Mouse (Mus musculus): ENCODE results near the gene Irak2. TPM values are rescaled to one million over a fixed set of nuclear protein-coding genes. Genes with fewer than 3 reads are reported as not detected.

Gene Irak2
- polyA plus RNA-seq, 1 experiment from 2014 or later: 2.6 TPM

DNA sequence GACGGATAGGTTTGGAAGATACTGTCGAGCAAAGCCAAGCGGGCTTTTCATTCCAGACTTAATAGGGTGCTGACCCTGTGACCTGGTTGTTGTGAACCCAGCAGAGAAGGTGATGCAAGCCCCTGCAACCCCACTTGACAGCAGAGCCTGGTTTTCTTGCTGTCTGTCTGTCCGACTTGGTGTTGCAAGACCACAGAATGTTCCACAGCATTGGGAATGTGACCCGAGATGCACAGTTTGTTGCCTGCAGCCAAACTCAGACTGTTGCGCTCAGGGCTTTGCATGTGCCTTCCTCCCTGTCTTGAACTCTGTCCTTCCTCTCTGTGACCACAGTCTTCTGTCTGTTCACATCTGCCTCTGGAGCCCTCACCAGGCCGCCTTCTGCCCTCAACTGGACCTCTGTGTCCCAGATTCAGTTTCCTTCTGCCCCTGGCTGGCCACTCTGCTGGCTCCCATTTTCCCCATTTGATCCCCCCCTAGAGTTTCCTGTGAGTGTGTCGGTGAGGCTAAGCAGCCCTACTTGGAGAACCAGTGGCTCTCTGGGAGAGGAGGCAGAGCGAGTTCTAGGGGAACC lies 41.8 kb downstream of the Irak2 start:
- Histone ChIP-seq H3K4me2 (ENCODE audit: low read depth) (no peak overlapping the region), H3K9me3 (ENCODE audit: control insufficient read depth, low read length) (no peaks in the 10 kb centered on the region), H3K4me1 (ENCODE audit: control insufficient read depth, insufficient read depth, low read length) (no peaks in the 10 kb centered on the region), H3K27me3 (ENCODE audit: control insufficient read depth, insufficient read depth, low read length) (no peaks in the 10 kb centered on the region), H3K27ac (ENCODE audit: low read depth, low read length) (no peak overlapping the region), H3K4me3 (ENCODE audit: low read depth, low read length) (no peak overlapping the region), H3K9ac (ENCODE audit: low read length) (no peak overlapping the region), H3K36me3 (ENCODE audit: control insufficient read depth, insufficient read depth, low read length) (no peaks in the 10 kb centered on the region)
- DNase-seq (ENCODE audit: low spot score): no peak
- ATAC-seq (ENCODE audit: insufficient read depth, low FRiP score, low TSS enrichment): no peak
- 87% methylated on average over 9 of the region's 9 CpGs for WGBS

DNA sequence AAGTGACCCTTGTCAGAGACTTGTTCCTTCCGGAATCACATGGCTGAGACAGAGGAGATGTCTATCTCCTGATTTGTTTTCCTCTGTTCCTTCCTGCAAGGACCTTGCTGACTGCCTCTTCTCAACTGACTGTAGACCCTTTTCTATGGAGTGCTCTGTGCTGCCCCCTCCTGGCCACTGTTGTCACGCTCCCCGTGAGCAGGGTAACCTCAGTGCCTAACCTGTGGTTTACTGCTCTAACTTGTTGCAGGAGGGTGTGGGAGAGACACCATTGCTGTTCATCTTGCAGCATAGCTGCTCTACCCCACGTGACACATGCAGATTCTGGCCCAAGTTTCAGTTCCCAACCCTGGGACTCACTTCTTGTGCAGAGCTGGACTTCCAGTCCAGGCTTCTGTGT lies 43.0 kb downstream of the Irak2 start:
- no peaks in the 10 kb centered on the region for H3K9me3 ChIP-seq (ENCODE audit: control insufficient read depth, low read length)

DNA sequence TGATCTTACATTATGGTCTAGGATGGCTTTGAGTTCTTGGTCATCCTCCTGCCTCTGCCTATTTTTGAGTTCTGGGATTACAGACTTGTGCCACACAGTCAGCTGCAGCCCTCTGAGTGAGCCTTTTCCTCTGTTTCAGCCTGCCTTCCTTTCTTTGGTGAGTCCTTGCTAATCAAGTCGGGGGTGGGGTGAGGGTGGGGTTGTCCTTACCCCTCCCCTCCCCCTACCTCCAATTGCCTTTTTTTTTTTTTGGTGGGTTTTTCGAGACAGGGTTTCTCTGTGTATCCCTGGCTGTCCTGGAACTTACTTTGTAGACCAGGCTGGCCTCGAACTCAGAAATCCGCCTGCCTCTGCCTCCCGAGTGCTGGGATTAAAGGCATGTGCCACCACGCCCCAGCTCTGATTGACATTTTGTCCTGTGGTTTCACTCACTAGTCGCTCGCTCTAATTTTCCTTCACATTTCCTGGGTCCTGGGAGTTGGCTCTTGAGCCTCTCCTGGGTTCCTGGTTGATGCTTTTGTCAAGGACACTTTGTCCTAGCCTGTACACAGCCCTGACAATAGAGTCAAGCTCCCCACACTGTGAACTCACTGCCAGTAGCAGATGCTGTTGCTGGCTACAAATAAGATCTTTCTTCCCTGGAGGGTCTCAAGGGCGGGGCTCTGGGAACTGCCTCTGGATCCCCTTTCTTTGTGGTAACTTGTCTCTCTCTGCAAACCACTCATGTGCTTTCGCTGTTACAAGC lies 45.0 kb downstream of the Irak2 start:
- ATAC-seq (ENCODE audit: insufficient read depth, low FRiP score, low TSS enrichment): no peak
- H3K27me3 ChIP-seq (ENCODE audit: control insufficient read depth, insufficient read depth, low read length): no peaks in the 10 kb centered on the region
- H3K4me2 ChIP-seq (ENCODE audit: low read depth): no peak overlapping the region
- 85% methylated on average over 10 of the region's 10 CpGs for WGBS
- H3K9ac ChIP-seq (ENCODE audit: low read length): no peak overlapping the region
- no peak for DNase-seq (ENCODE audit: low spot score)
- H3K9me3 ChIP-seq (ENCODE audit: control insufficient read depth, low read length): no peaks in the 10 kb centered on the region
- H3K4me1 ChIP-seq (ENCODE audit: control insufficient read depth, insufficient read depth, low read length): no peaks in the 10 kb centered on the region
- no peaks in the 10 kb centered on the region for H3K36me3 ChIP-seq (ENCODE audit: control insufficient read depth, insufficient read depth, low read length)
- H3K27ac ChIP-seq (ENCODE audit: low read depth, low read length): no peak overlapping the region
- no peak overlapping the region for H3K4me3 ChIP-seq (ENCODE audit: low read depth, low read length)

More for the DNA sequence above, 43.0 kb downstream of the Irak2 start:
- ATAC-seq (ENCODE audit: insufficient read depth, low FRiP score, low TSS enrichment): no peak
- H3K4me2 ChIP-seq (ENCODE audit: low read depth): no peak overlapping the region
- DNase-seq (ENCODE audit: low spot score): peak; percentile 79
- 24% methylated on average over 4 of the region's 4 CpGs for WGBS
- H3K9ac ChIP-seq (ENCODE audit: low read length): no peak overlapping the region
- no peaks in the 10 kb centered on the region for H3K27me3 ChIP-seq (ENCODE audit: control insufficient read depth, insufficient read depth, low read length)
- H3K36me3 ChIP-seq (ENCODE audit: control insufficient read depth, insufficient read depth, low read length): no peaks in the 10 kb centered on the region
- no peaks in the 10 kb centered on the region for H3K4me1 ChIP-seq (ENCODE audit: control insufficient read depth, insufficient read depth, low read length)
- no peak overlapping the region for H3K4me3 ChIP-seq (ENCODE audit: low read depth, low read length)
- no peak overlapping the region for H3K27ac ChIP-seq (ENCODE audit: low read depth, low read length)

DNA sequence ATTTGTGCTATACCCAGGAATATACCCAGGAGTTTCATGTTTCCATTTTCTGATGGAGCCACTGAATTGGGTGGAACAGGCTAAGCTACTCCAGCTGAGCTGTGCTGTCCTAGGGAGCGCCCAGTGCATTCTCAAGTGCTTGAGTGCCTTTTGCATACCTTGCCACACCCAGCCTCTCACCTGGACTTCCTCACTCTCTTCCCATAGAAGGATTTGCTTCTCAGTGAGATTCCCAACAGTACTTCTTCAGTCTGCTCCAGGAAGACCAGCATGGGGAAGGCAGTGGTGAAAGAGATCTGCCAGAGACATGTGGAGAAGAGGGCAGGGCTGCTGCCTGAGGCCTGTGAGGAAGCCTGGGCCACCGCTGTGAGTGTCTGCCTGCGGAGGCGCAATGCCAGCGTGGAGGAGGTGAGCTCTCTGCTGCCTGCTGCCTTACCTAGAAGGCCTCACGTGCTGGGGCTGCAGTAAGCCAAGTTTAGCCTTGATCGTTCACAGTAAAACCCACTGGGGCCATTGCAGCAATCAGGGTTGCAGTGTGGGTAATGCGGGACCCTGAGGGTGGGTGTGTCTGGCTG lies 48.4 kb downstream of the Irak2 start:
- WGBS: 54% methylated on average over 8 of the region's 8 CpGs

DNA sequence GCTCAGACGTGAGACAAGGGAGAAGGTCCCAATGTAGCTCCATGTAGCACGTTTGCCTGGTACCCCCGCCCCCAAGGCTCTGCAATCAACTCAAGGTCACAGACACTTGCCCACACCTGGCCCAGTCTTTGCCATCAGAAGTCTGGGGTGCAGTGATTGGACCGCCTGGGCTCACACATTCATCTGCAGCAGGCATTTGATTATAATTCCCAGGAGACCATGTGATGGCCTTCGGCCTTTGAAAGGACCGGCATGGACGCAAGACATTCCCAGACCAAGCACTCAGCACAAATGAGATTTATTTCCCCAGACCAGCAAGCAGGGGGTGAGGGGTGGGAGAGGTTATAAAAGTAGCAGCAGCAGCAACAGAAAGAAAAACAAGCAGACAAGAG lies 51.7 kb downstream of the Irak2 start:
- no peak overlapping the region for H3K9ac ChIP-seq (ENCODE audit: low read length)

More for the DNA sequence above, 48.4 kb downstream of the Irak2 start:
- no peak overlapping the region for H3K9ac ChIP-seq (ENCODE audit: low read length)
- H3K27me3 ChIP-seq (ENCODE audit: control insufficient read depth, insufficient read depth, low read length): no peaks in the 10 kb centered on the region
- no peak overlapping the region for H3K4me3 ChIP-seq (ENCODE audit: low read depth, low read length)
- no peak overlapping the region for H3K27ac ChIP-seq (ENCODE audit: low read depth, low read length)
- H3K36me3 ChIP-seq (ENCODE audit: control insufficient read depth, insufficient read depth, low read length): no peaks in the 10 kb centered on the region
- no peak for ATAC-seq (ENCODE audit: insufficient read depth, low FRiP score, low TSS enrichment)
- H3K4me2 ChIP-seq (ENCODE audit: low read depth): no peak overlapping the region
- peaks cover 16% of the 10 kb centered on the region for H3K4me1 ChIP-seq (ENCODE audit: control insufficient read depth, insufficient read depth, low read length)
- DNase-seq (ENCODE audit: low spot score): no peak
- no peaks in the 10 kb centered on the region for H3K9me3 ChIP-seq (ENCODE audit: control insufficient read depth, low read length)

DNA sequence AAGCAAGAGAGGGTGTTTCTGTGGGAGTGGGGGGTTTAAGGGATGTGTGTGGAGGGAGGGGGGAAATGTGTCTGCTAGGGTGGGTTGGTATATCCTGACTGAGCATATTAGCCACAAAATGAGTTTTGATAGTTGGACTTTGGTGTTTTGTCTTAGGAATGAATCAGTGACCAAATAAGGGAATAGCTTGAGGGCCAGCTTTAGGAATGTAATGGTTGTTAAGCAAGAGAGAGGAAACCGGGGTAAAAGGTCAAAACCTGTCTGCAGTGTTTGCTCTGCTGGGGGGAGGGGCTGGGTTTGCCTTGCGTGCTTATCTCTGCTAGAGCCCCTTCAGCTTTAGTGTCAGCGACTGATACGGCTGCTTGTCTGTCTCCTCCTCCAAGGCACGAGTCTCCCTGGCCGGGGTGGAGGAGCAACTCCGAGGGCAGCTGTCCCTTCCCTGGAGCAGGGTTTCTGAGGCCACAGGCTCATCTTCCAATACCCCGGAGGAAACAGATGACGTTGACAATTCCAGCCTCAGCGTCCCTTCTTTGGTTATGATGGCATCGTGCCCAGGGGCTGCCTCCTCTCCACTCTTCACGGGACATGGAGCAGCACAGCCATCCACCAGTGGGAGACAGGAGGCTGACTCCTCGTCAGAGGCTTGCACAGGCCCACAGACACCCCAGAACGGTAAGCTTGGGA lies 52.3 kb downstream of the Irak2 start:
- H3K27ac ChIP-seq (ENCODE audit: low read depth, low read length): peak overlapping the region; percentile 86
- 8% methylated on average over 14 of the region's 14 CpGs for WGBS
- peak overlapping the region; percentile 18 for H3K9ac ChIP-seq (ENCODE audit: low read length)
- H3K36me3 ChIP-seq (ENCODE audit: control insufficient read depth, insufficient read depth, low read length): no peaks in the 10 kb centered on the region
- no peak overlapping the region for H3K4me3 ChIP-seq (ENCODE audit: low read depth, low read length)
- H3K4me1 ChIP-seq (ENCODE audit: control insufficient read depth, insufficient read depth, low read length): peaks cover 16% of the 10 kb centered on the region
- no peaks in the 10 kb centered on the region for H3K9me3 ChIP-seq (ENCODE audit: control insufficient read depth, low read length)
- ATAC-seq (ENCODE audit: insufficient read depth, low FRiP score, low TSS enrichment) (no peak), DNase-seq (ENCODE audit: low spot score) (peak; percentile 61)
- peak overlapping the region; percentile 39 for H3K4me2 ChIP-seq (ENCODE audit: low read depth)
- no peaks in the 10 kb centered on the region for H3K27me3 ChIP-seq (ENCODE audit: control insufficient read depth, insufficient read depth, low read length)

More for the DNA sequence above, 51.7 kb downstream of the Irak2 start:
- Histone ChIP-seq H3K4me1 (ENCODE audit: control insufficient read depth, insufficient read depth, low read length) (peaks cover 16% of the 10 kb centered on the region), H3K36me3 (ENCODE audit: control insufficient read depth, insufficient read depth, low read length) (no peaks in the 10 kb centered on the region), H3K4me2 (ENCODE audit: low read depth) (peak overlapping the region; percentile 10; the same call in 1 of the 2 replicates), H3K27me3 (ENCODE audit: control insufficient read depth, insufficient read depth, low read length) (no peaks in the 10 kb centered on the region), H3K4me3 (ENCODE audit: low read depth, low read length) (no peak overlapping the region), H3K27ac (ENCODE audit: low read depth, low read length) (peak overlapping the region; percentile 86), H3K9me3 (ENCODE audit: control insufficient read depth, low read length) (no peaks in the 10 kb centered on the region)
- DNase-seq (ENCODE audit: low spot score): peak; percentile 53
- no peak; the same call in 1 of the 2 replicates for ATAC-seq (ENCODE audit: insufficient read depth, low FRiP score, low TSS enrichment)
- 7% methylated on average over 7 of the region's 7 CpGs for WGBS

DNA sequence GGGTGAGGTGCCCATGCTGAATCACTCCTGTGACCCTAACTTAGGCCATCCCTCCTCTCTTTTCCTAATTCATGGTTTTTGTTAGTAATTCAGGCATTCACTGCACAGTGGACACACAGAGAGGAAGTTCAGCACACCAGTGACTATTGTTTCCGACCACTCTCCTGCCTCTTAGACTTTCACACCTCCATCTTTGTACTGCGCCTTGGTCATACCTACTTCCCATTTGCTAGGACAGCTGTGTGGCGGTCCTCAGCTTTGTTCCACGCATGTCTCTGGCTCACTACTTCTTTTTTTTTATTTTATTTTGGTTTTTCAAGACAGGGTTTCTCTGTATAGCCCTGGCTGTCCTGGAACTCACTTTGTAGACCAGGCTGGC lies 52.8 kb downstream of the Irak2 start:
- ATAC-seq (ENCODE audit: insufficient read depth, low FRiP score, low TSS enrichment): no peak
- WGBS: 80% methylated on average over 4 of the region's 4 CpGs
- no peak for DNase-seq (ENCODE audit: low spot score)
- Histone ChIP-seq H3K4me2 (ENCODE audit: low read depth) (peak overlapping the region; percentile 39), H3K27me3 (ENCODE audit: control insufficient read depth, insufficient read depth, low read length) (no peaks in the 10 kb centered on the region), H3K36me3 (ENCODE audit: control insufficient read depth, insufficient read depth, low read length) (no peaks in the 10 kb centered on the region), H3K9ac (ENCODE audit: low read length) (peak overlapping the region; percentile 18), H3K4me1 (ENCODE audit: control insufficient read depth, insufficient read depth, low read length) (peaks cover 16% of the 10 kb centered on the region), H3K9me3 (ENCODE audit: control insufficient read depth, low read length) (no peaks in the 10 kb centered on the region), H3K27ac (ENCODE audit: low read depth, low read length) (peak overlapping the region; percentile 86), H3K4me3 (ENCODE audit: low read depth, low read length) (no peak overlapping the region)

DNA sequence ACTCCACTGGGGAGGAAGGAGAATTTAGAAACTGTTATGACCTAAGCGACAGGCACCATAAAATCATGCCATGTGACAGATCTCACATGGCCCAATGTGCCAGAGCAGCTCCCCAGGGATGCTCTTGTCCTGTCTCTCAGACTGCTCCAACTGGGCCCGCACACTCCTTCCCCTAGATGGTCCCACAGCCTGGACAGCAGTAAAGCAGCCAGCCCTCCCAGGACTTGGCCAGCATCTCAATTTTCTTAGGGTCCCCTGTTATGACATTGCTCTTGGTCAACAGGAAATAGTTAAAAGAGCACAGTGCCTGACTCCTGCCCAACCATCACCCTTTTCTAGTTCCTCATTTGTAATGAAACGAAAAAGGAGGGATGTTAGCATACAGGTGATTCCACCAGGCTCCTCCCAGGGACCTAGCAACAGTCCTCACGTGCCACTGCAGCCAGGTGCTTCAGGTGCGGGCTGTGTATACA lies 54.4 kb downstream of the Irak2 start:
- ATAC-seq (ENCODE audit: insufficient read depth, low FRiP score, low TSS enrichment): no peak
- WGBS: 88% methylated on average over 5 of the region's 5 CpGs

More for the DNA sequence above, 54.4 kb downstream of the Irak2 start:
- Histone ChIP-seq H3K4me3 (ENCODE audit: low read depth, low read length) (no peak overlapping the region), H3K36me3 (ENCODE audit: control insufficient read depth, insufficient read depth, low read length) (no peaks in the 10 kb centered on the region), H3K9me3 (ENCODE audit: control insufficient read depth, low read length) (no peaks in the 10 kb centered on the region), H3K9ac (ENCODE audit: low read length) (no peak overlapping the region), H3K4me1 (ENCODE audit: control insufficient read depth, insufficient read depth, low read length) (peaks cover 16% of the 10 kb centered on the region), H3K27ac (ENCODE audit: low read depth, low read length) (no peak overlapping the region), H3K27me3 (ENCODE audit: control insufficient read depth, insufficient read depth, low read length) (no peaks in the 10 kb centered on the region), H3K4me2 (ENCODE audit: low read depth) (no peak overlapping the region)
- no peak for DNase-seq (ENCODE audit: low spot score)

All from neural tube, embryonic 11.5 days (tissue).